Mouse (Mus musculus): Measurements from ENCODE around the gene Atrnl1. TPM values are rescaled to one million over a fixed set of nuclear protein-coding genes. Genes with fewer than 3 reads are reported as not detected.
A peak's percentile ranks its signal among the peaks of the same experiment; 100 is the strongest.
"Not testable (repeated sequence)": the region's sequence is repeated elsewhere in the genome, so short reads cannot be mapped to it uniquely, and the experiment has no call there.

The Atrnl1 gene
- polyA plus RNA-seq, 1 experiment = 4.2 TPM

DNA sequence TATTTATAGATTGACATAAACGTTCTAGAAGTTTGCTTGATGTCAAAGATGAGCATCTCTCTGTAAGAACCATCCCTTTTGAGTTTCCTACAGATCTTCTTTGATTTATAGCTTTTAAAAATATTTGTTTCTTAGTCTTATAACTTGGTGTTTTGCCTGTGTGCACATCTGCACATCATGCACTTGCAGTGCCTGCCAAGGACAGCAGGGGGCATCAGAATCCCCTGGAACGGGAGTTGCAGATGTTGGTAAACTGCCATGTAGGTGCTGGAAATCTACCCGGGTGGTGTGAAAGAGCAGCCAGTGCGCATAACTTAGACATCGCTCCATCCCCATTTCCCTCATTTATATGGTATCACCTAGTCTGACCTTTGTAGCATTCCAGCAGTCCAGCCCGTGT, 265.2 kb downstream of the Atrnl1 start:
- H3K27ac ChIP-seq (ENCODE audit: control insufficient read depth, insufficient read depth, low read depth, low read length, poor library complexity) = no peak overlapping the region
- no peak overlapping the region for H3K4me3 ChIP-seq (replicated peaks; ENCODE audit: control insufficient read depth, low read depth, low read length)
- 86% methylated on average over 6 of the region's 6 CpGs for WGBS
- TF ChIP-seq POLR2A (IDR thresholded peaks at IDR 0.05; ENCODE audit: borderline replicate concordance, control insufficient read depth, low read depth, low read length) = no peak
- peak; percentile 53 for TF ChIP-seq CTCF (IDR thresholded peaks at IDR 0.05; ENCODE audit: control insufficient read depth, insufficient read depth, low read length)
- H3K4me1 ChIP-seq (ENCODE audit: control insufficient read depth, insufficient read depth, low read length) = no peaks in the 10 kb centered on the region

DNA sequence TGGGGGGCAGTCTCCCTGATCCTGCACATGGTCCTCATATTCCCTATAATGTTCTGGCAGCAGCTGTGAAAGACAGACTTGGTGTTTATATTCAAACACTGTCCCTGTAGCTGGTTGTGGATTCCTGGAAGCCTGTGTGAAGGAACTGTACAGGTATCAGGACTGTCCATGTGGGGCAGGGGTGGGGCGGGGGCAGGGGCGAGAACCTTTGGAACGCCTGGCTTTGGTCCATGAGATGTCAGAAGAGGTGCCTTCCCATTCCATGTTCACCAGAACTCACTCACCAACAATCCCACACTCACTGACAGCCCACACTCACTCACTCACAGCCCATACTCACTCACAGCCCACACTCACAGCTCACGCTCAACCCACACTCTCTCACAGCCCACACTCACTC, 266.5 kb downstream of the Atrnl1 start:
- 94% methylated on average over 4 of the region's 4 CpGs for WGBS
- no peak overlapping the region for H3K4me3 ChIP-seq (replicated peaks; ENCODE audit: control insufficient read depth, low read depth, low read length)
- TF ChIP-seq POLR2A (IDR thresholded peaks at IDR 0.05; ENCODE audit: borderline replicate concordance, control insufficient read depth, low read depth, low read length) (no peak), CTCF (IDR thresholded peaks at IDR 0.05; ENCODE audit: control insufficient read depth, insufficient read depth, low read length) (no peak)
- no peaks in the 10 kb centered on the region for H3K4me1 ChIP-seq (ENCODE audit: control insufficient read depth, insufficient read depth, low read length)
- H3K27ac ChIP-seq (ENCODE audit: control insufficient read depth, insufficient read depth, low read depth, low read length, poor library complexity) = no peak overlapping the region

DNA sequence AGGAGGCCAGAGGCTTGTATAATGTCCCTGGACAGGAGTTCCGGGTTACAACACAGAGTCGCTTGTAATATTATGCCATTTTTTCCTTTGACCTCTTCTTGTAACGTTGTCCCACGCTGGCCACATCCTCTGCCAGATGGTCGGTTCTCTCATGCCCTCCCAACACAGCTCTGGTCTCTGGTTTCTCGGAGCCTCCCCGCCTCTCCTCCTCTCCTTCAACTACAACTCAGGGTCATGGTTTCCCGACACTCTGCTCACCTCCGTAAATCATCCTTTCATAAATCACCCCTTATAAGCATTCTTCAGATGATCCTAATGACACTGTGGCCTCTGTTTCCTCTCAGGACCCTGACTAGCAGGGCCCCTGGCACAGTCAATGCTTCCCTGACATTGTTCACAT, 267.7 kb downstream of the Atrnl1 start:
- H3K4me1 ChIP-seq (ENCODE audit: control insufficient read depth, insufficient read depth, low read length) = no peaks in the 10 kb centered on the region
- WGBS = 78% methylated on average over 9 of the region's 9 CpGs
- H3K27ac ChIP-seq (ENCODE audit: control insufficient read depth, insufficient read depth, low read depth, low read length, poor library complexity) = no peak overlapping the region
- TF ChIP-seq CTCF (IDR thresholded peaks at IDR 0.05; ENCODE audit: control insufficient read depth, insufficient read depth, low read length) = no peak
- TF ChIP-seq POLR2A (IDR thresholded peaks at IDR 0.05; ENCODE audit: borderline replicate concordance, control insufficient read depth, low read depth, low read length) = no peak
- no peak overlapping the region for H3K4me3 ChIP-seq (replicated peaks; ENCODE audit: control insufficient read depth, low read depth, low read length)

DNA sequence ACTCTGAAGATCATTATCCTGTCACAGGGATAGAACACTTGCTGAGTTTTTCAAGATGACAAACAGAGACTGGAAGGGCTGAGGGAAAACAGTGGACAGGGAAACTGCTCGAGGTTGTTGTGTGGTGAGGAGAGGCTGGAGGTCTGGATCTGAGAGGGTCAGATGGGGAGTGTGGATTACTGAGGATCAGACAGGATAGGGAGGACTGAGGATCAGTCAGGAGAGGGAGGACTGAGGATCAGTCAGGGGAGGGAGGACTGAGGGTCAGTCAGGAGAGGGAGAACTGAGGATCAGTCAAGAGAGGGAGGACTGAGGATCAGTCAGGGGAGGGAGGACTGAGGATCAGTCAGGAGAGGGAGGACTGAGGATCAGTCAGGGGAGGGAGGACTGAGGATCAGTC, 269.0 kb downstream of the Atrnl1 start:
- 78% methylated on average over 1 of the region's 1 CpGs for WGBS
- H3K27ac ChIP-seq (ENCODE audit: control insufficient read depth, insufficient read depth, low read depth, low read length, poor library complexity); H3K4me1 ChIP-seq (ENCODE audit: control insufficient read depth, insufficient read depth, low read length); H3K4me3 ChIP-seq (replicated peaks; ENCODE audit: control insufficient read depth, low read depth, low read length): not testable (repeated sequence)

DNA sequence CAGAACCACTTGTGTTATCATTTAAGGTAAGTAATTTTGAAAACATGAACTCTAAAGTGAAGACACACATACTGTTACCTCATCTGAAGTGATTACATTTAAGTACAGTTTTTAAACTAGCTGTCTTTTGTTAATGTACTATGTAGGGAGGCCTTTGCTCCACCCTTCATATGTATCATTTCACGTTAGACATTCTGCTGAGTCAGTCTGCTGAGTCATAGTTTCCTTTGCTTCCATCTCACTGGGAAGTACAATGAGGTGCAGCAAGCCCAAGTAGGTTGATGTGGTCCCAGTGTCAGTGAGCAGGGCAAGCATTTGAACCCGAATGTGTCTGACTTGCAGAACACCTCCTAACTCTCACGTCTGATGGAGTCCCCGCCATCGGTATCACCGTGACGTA, 271.1 kb downstream of the Atrnl1 start:
- no peak for TF ChIP-seq POLR2A (IDR thresholded peaks at IDR 0.05; ENCODE audit: borderline replicate concordance, control insufficient read depth, low read depth, low read length)
- TF ChIP-seq CTCF (IDR thresholded peaks at IDR 0.05; ENCODE audit: control insufficient read depth, insufficient read depth, low read length) = no peak
- Histone ChIP-seq H3K27ac (ENCODE audit: control insufficient read depth, insufficient read depth, low read depth, low read length, poor library complexity) (no peak overlapping the region), H3K4me1 (ENCODE audit: control insufficient read depth, insufficient read depth, low read length) (no peaks in the 10 kb centered on the region), H3K4me3 (replicated peaks; ENCODE audit: control insufficient read depth, low read depth, low read length) (no peak overlapping the region)
- WGBS = 74% methylated on average over 7 of the region's 7 CpGs

DNA sequence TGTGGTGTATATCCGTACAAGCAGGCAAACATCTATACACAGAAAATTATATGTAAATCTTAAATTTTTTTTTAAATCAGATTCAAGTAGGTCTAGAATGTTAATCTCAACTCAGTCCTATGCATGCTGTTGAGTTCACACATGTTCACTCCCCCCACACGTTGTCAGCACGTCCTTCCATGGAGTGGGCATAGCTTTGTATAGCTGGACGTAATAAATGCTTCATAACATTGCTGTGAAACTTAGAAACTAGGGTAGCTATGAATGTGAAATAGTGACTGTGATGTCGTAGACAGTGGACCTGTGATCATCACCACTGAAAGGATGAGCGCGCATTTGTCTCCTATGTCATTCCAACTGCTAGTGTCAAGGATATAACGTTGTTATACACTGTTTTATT, 278.0 kb downstream of the Atrnl1 start:
- no peak for TF ChIP-seq CTCF (IDR thresholded peaks at IDR 0.05; ENCODE audit: control insufficient read depth, insufficient read depth, low read length)
- no peak for TF ChIP-seq POLR2A (IDR thresholded peaks at IDR 0.05; ENCODE audit: borderline replicate concordance, control insufficient read depth, low read depth, low read length)
- 88% methylated on average over 8 of the region's 8 CpGs for WGBS
- Histone ChIP-seq H3K4me3 (replicated peaks; ENCODE audit: control insufficient read depth, low read depth, low read length) (no peak overlapping the region), H3K27ac (ENCODE audit: control insufficient read depth, insufficient read depth, low read depth, low read length, poor library complexity) (no peak overlapping the region), H3K4me1 (ENCODE audit: control insufficient read depth, insufficient read depth, low read length) (no peaks in the 10 kb centered on the region)

DNA sequence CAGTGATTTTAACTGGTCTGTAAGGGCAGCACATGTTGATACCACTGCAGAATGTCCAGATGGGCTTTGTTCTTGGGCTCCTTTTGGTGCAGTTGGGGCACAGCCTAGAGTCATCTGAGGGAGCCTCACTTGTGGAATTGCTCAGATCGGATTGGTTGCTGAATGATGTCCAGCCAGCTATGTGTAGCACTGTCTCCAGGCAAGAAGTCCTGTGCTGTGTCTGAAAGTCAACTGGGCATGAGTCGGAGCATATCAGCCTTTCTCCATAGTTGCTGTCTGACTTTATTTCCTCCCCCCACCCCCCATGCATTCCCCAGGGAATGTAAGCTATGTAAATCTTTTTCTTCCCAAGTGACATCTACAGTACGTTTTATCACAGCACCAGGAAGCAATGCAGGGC, 278.9 kb downstream of the Atrnl1 start:
- no peak overlapping the region for H3K4me3 ChIP-seq (replicated peaks; ENCODE audit: control insufficient read depth, low read depth, low read length)
- TF ChIP-seq CTCF (IDR thresholded peaks at IDR 0.05; ENCODE audit: control insufficient read depth, insufficient read depth, low read length) (no peak), POLR2A (IDR thresholded peaks at IDR 0.05; ENCODE audit: borderline replicate concordance, control insufficient read depth, low read depth, low read length) (no peak)
- H3K4me1 ChIP-seq (ENCODE audit: control insufficient read depth, insufficient read depth, low read length) = no peaks in the 10 kb centered on the region
- WGBS = 83% methylated on average over 3 of the region's 3 CpGs
- no peak overlapping the region for H3K27ac ChIP-seq (ENCODE audit: control insufficient read depth, insufficient read depth, low read depth, low read length, poor library complexity)

DNA sequence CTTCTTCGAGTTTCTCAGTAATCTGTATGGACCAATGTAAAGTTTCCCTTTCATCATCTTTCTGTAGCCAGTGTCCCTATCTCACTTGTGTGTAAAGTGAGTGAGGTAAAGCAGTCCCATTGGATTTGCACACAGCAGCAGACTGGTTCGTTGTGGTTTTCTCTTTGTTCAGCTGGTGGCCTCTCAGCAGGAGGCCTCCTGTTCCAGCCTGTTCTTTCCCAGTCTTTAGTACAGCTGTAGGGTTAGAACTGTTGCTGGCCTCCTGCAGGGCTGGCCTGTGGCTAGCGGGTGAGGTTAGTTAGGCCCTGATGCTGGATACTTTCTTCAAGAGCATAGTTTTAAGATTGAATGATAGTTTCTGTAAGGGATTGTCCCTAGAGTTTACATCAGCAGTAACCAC, 280.1 kb downstream of the Atrnl1 start:
- Histone ChIP-seq H3K27ac (ENCODE audit: control insufficient read depth, insufficient read depth, low read depth, low read length, poor library complexity) (no peak overlapping the region), H3K4me3 (replicated peaks; ENCODE audit: control insufficient read depth, low read depth, low read length) (no peak overlapping the region), H3K4me1 (ENCODE audit: control insufficient read depth, insufficient read depth, low read length) (no peaks in the 10 kb centered on the region)
- TF ChIP-seq CTCF (IDR thresholded peaks at IDR 0.05; ENCODE audit: control insufficient read depth, insufficient read depth, low read length) = no peak
- TF ChIP-seq POLR2A (IDR thresholded peaks at IDR 0.05; ENCODE audit: borderline replicate concordance, control insufficient read depth, low read depth, low read length) = no peak
- 69% methylated on average over 3 of the region's 3 CpGs for WGBS

DNA sequence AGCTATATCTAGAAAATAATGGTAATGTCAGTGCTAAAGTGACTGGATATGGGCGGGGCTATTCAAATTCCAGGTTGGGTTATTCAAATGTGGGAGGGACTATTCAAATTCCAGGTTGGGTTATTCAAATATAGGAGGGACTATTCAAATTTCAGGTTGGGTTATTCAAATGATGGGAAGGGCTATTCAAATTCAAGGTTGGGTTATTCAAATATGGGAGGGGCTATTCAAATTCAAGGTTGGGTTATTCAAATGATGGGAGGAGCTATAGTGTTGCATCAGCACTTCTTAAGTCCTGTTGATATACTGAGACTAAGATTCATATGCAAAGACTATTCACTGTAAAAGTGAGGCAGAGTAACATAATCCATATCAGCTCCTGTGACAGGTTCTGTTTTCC, 283.4 kb downstream of the Atrnl1 start:
- WGBS = 76% methylated on average over 1 of the region's 1 CpGs
- Histone ChIP-seq H3K4me3 (replicated peaks; ENCODE audit: control insufficient read depth, low read depth, low read length) (no peak overlapping the region), H3K27ac (ENCODE audit: control insufficient read depth, insufficient read depth, low read depth, low read length, poor library complexity) (no peak overlapping the region), H3K4me1 (ENCODE audit: control insufficient read depth, insufficient read depth, low read length) (no peaks in the 10 kb centered on the region)
- TF ChIP-seq CTCF (IDR thresholded peaks at IDR 0.05; ENCODE audit: control insufficient read depth, insufficient read depth, low read length) = no peak

All from bone marrow, adult 2 months (tissue).